Mouse (Mus musculus): ENCODE results near the gene Cct8l1. TPM values are rescaled to one million over a fixed set of nuclear protein-coding genes. Genes with fewer than 3 reads are reported as not detected.

Cct8l1 gene
- polyA plus RNA-seq (2015; fragmentation: Nextera tagmentation; extraction: Ambion mirVana) = 0.20 and 0.29 TPM in 2 replicates

- Histone ChIP-seq H3K36me3 (no peaks in the 10 kb centered on the region), H3K4me3 (no peak within 1 kb of the TSS), H3K9ac (no peak within 1 kb of the TSS), H3K27ac (replicated peaks) (no peak within 1 kb of the TSS), H3K4me1 (replicated peaks) (no peaks in the 10 kb centered on the region), H3K4me2 (no peak within 1 kb of the TSS), H3K9me3 (no peaks in the 10 kb centered on the region), H3K27me3 (no peaks in the 10 kb centered on the region)
- no peak for ATAC-seq (ENCODE audit: low read depth)
- WGBS = 93% methylated on average over 5 of the region's 5 CpGs
Measured at GRCm38 (mm10) chr5:25515767-25516166, at the start of gene Cct8l1. Cct8l1 (plus strand) TSS chr5:25516067.

DNA sequence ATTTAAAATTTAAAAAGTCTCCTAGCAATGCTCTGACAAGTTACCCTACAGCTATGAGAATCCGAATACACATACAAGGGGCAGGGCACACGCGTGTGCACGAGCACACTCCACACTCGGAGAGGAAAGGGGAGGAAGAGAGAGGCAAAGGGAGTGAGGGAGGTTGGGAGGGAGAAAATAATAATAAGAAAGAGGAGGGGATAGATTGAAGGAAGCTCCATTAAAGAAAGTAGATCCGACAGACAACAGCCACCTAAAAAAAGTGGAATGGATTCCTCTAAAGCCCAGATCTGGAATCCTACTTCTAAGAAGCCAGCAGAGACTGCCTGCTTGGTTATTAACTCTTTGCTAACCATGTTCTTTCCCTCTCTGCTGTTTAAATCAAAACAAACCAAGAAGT is 43.8 kb upstream of the Cct8l1 start:
- Histone ChIP-seq H3K4me3 (peak overlapping the region; percentile 36), H3K9me3 (no peaks in the 10 kb centered on the region), H3K27me3 (no peaks in the 10 kb centered on the region), H3K9ac (peak overlapping the region; percentile 62), H3K36me3 (no peaks in the 10 kb centered on the region), H3K4me2 (peak overlapping the region; percentile 56), H3K4me1 (replicated peaks) (peaks cover 18% of the 10 kb centered on the region), H3K27ac (replicated peaks) (peak overlapping the region; percentile 68)
- peak; percentile 62; the same call in 1 of the 2 replicates for ATAC-seq (ENCODE audit: low read depth)
- 5% methylated on average over 6 of the region's 6 CpGs for WGBS

GRCm38 (mm10) chr5:25475789-25476188 is 40.1 kb upstream of the Cct8l1 start:
- no peak for ATAC-seq (ENCODE audit: low read depth)
- H3K27me3 ChIP-seq = no peaks in the 10 kb centered on the region
- no peaks in the 10 kb centered on the region for H3K9me3 ChIP-seq
- no peak overlapping the region for H3K4me2 ChIP-seq
- no peaks in the 10 kb centered on the region for H3K36me3 ChIP-seq
- no peak overlapping the region for H3K9ac ChIP-seq
- no peak overlapping the region for H3K4me3 ChIP-seq
- no peak overlapping the region for H3K27ac ChIP-seq (replicated peaks)
- H3K4me1 ChIP-seq (replicated peaks) = peaks cover 18% of the 10 kb centered on the region
- 82% methylated on average over 2 of the region's 2 CpGs for WGBS

DNA sequence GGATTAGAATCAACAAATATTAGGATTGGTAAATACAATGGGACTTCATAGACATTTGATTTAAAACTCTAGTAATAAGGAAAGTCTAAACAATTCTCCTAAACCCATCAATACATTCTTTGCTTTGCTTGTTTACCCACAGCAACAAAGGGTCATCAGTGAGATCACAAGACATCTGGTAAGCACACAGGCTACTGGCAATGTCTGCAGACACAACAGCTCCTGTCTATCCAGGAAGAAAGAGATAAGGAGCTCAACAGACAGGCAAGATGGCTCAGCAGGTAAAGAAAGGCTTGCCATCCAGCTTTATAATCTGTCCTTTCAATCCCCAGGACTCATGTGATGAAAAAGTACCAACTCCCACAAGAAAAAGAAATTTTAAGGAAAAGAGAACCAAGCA is 37.0 kb upstream of the Cct8l1 start:
- ATAC-seq (ENCODE audit: low read depth) = no peak

DNA sequence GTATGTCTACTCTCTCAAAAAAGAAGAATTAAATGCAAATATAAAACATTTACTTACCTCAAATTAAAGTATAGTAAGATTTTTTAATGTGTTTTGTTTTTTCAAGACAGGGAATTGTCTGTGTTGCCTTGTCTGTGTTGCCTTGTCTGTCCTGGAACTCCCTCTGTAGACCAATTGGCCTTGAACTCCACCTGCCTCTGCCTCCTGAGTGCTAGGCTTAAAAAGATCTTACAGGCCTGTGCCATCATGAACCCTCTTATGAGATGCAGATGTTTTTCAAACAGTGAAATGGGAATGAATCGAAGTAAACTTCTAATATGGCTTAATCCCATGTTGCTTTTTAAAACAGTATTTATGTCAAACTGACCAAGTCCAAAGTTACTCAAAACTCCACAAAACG is 19.2 kb upstream of the Cct8l1 start:
- no peaks in the 10 kb centered on the region; the same call in 1 of the 2 replicates for H3K36me3 ChIP-seq
- H3K27me3 ChIP-seq = 0 out of 2 replicates have a peak, but pooled peaks cover 4% of the 10 kb centered on the region
- no peak overlapping the region for H3K27ac ChIP-seq (replicated peaks)
- no peaks in the 10 kb centered on the region for H3K9me3 ChIP-seq
- H3K9ac ChIP-seq = peak overlapping the region; percentile 96
- H3K4me2 ChIP-seq = peak overlapping the region; percentile 76
- peaks cover 28% of the 10 kb centered on the region for H3K4me1 ChIP-seq (replicated peaks)
- WGBS = 63% methylated on average over 2 of the region's 2 CpGs
- no peak for ATAC-seq (ENCODE audit: low read depth)
- H3K4me3 ChIP-seq = peak overlapping the region; percentile 98

More for the DNA sequence above, 37.0 kb upstream of the Cct8l1 start:
- 0 out of 2 replicates have a peak, but pooled peaks cover 3% of the 10 kb centered on the region for H3K4me1 ChIP-seq (replicated peaks)
- no peaks in the 10 kb centered on the region for H3K36me3 ChIP-seq
- no peak overlapping the region for H3K4me2 ChIP-seq
- H3K27ac ChIP-seq (replicated peaks) = no peak overlapping the region
- no peaks in the 10 kb centered on the region for H3K27me3 ChIP-seq
- H3K4me3 ChIP-seq = no peak overlapping the region
- no peak overlapping the region for H3K9ac ChIP-seq
- H3K9me3 ChIP-seq = no peaks in the 10 kb centered on the region

DNA sequence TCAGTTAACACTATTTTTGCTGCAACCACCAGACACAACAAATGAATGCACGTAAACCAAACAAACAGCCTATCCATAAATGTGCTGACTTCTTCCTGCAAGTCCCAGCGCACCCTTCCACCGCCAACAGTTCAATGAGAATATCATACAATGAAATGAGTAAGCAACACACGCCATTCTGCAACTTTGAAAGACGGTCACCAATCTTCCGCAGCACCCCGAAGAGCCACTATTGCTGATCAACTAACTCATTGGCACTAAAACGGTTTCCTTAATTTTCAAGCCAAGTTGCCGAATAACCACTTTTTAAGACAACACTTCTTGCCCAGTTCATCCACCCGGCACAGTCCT is 18.5 kb upstream of the Cct8l1 start:
- Histone ChIP-seq H3K9me3 (no peaks in the 10 kb centered on the region), H3K9ac (peak overlapping the region; percentile 96), H3K4me2 (peak overlapping the region; percentile 76), H3K27me3 (0 out of 2 replicates have a peak, but pooled peaks cover 4% of the 10 kb centered on the region), H3K27ac (replicated peaks) (peak overlapping the region; percentile 100), H3K4me3 (peak overlapping the region; percentile 98), H3K4me1 (replicated peaks) (peaks cover 28% of the 10 kb centered on the region), H3K36me3 (no peaks in the 10 kb centered on the region; the same call in 1 of the 2 replicates)
- WGBS = 2% methylated on average over 10 of the region's 10 CpGs
- ATAC-seq (ENCODE audit: low read depth) = no peak

DNA sequence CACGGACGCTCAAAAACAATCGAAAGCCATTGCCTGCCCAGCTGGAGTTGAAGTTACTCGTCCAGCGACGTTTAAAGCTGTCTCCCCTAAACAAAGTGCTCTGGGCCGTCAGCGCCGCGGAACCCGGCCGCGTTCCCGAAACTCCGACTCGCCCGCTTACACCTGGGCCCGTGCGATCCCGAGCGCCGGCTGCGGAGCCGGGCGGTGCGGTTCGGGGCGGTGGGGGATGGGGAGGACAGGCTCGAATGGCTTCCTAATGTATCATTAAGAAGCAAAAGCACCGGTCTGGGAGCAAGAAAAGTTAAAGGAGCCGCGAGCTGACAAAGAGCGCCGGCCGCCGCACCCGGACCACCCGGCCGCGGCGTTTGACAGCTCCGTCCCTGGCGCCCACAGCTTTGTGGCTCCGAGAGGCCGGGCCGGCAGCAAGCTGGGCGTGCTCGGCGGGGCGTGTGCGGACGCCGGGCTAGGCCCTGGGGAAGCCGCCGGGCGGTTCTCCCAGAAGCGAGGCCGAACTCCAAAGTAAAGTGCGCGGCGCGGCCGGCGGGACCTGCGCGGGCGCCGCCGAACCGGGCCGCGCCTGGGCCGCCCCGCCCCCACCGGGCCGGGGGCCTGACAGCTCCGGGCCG is 18.0 kb upstream of the Cct8l1 start:
- Histone ChIP-seq H3K4me1 (replicated peaks) (peaks cover 28% of the 10 kb centered on the region), H3K4me2 (peak overlapping the region; percentile 76), H3K36me3 (no peaks in the 10 kb centered on the region; the same call in 1 of the 2 replicates), H3K4me3 (peak overlapping the region; percentile 98), H3K27ac (replicated peaks) (peak overlapping the region; percentile 100), H3K27me3 (0 out of 2 replicates have a peak, but pooled peaks cover 4% of the 10 kb centered on the region), H3K9ac (peak overlapping the region; percentile 96), H3K9me3 (no peaks in the 10 kb centered on the region)
- peak; percentile 9 for ATAC-seq (ENCODE audit: low read depth)
- under 1% methylated on average over 74 of the region's 78 CpGs for WGBS

DNA sequence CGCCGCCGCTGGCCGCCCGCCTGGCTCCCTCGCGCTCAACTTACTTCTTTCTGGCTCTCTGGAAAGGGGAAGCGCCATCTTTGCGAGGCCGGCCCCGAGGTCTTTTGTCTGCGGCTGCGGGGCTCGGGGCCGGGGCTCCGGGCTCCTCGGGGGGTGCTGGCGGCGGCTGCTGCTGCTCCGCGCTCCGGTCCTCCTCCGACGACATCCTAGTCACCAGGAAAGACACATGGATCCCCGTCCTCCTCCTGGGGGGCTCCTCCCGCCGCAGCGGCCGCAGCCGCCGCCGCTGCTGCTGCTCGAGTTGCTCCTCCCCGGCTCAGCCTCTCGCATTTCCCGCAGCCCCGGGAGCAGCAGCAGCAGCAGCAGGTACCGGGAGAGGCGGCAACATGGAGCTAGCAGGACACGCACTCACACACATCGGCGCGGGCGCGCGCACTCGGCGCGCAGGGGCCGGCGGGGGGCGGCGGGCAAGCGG is 17.5 kb upstream of the Cct8l1 start, which contains the start of gene Kmt2c:
Gene Kmt2c, minus strand, starts transcription at position 438 of the 475 bp plus-strand sequence.
- Histone ChIP-seq H3K27me3 (0 out of 2 replicates have a peak, but pooled peaks cover 4% of the 10 kb centered on the region), H3K36me3 (no peaks in the 10 kb centered on the region), H3K27ac (replicated peaks) (peak within 1 kb of the TSS; percentile 100), H3K4me2 (peak within 1 kb of the TSS; percentile 76), H3K4me1 (replicated peaks) (peaks cover 28% of the 10 kb centered on the region), H3K9ac (peak within 1 kb of the TSS; percentile 96), H3K9me3 (no peaks in the 10 kb centered on the region), H3K4me3 (peak within 1 kb of the TSS; percentile 98)
- ATAC-seq (ENCODE audit: low read depth) = peak; percentile 7
- under 1% methylated on average over 47 of the region's 54 CpGs for WGBS

DNA sequence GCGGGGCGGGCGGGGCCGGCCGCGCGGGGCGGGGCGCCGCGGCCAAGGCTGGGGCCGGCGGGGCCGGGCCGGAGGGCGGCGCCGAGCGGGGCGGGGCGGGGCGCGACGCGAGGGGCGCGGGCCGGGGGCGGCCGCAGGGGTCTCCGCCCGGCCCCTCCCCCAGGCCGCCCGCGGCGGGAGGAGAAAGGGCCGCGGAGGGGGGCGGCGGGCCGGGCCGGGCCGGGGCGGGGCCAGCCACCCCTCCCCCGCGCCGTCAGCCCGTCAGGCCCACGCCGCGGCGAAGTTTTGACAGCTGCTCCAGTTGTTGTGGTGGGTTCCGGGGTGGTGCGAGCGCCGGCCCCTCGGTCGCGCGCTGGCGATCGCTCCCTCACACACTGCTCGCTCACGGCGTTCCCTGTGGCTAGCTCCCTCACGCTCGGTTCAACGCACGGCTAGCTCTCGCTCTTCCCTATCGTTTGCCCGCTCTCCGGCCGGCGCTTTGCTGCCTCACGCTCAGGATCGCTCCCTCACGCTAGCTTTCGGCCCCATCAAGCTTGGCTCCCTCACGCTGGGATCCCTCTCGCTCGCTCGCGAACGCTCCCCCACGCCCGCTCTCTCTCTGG is 16.9 kb upstream of the Cct8l1 start:
- Histone ChIP-seq H3K9me3 (no peaks in the 10 kb centered on the region), H3K27me3 (0 out of 2 replicates have a peak, but pooled peaks cover 4% of the 10 kb centered on the region), H3K36me3 (no peaks in the 10 kb centered on the region), H3K4me2 (peak overlapping the region; percentile 65), H3K27ac (replicated peaks) (peak overlapping the region; percentile 100), H3K4me1 (replicated peaks) (peaks cover 28% of the 10 kb centered on the region), H3K4me3 (peak overlapping the region; percentile 98), H3K9ac (peak overlapping the region; percentile 96)
- ATAC-seq (ENCODE audit: low read depth) = peak; percentile 87
- WGBS = under 1% methylated on average over 41 of the region's 87 CpGs

- 0 out of 2 replicates have a peak, but pooled peaks cover 4% of the 10 kb centered on the region for H3K27me3 ChIP-seq
- H3K36me3 ChIP-seq = no peaks in the 10 kb centered on the region
- H3K9ac ChIP-seq = peak overlapping the region; percentile 89
- peak overlapping the region; percentile 65 for H3K4me2 ChIP-seq
- H3K27ac ChIP-seq (replicated peaks) = peak overlapping the region; percentile 100
- WGBS = under 1% methylated on average over 79 of the region's 90 CpGs
- ATAC-seq (ENCODE audit: low read depth) = peak; percentile 87
- no peaks in the 10 kb centered on the region for H3K9me3 ChIP-seq
- peak overlapping the region; percentile 98 for H3K4me3 ChIP-seq
- H3K4me1 ChIP-seq (replicated peaks) = peaks cover 26% of the 10 kb centered on the region
Measured at GRCm38 (mm10) chr5:25499423-25500398, 16.2 kb upstream of the Cct8l1 start.

GRCm38 (mm10) chr5:25500686-25501085 is 15.2 kb upstream of the Cct8l1 start:
- Histone ChIP-seq H3K9ac (peak overlapping the region; percentile 89; the same call in 1 of the 2 replicates), H3K4me3 (peak overlapping the region; percentile 98), H3K9me3 (no peaks in the 10 kb centered on the region), H3K4me2 (peak overlapping the region; percentile 65), H3K4me1 (replicated peaks) (peaks cover 22% of the 10 kb centered on the region), H3K27me3 (0 out of 2 replicates have a peak, but pooled peaks cover 4% of the 10 kb centered on the region), H3K27ac (replicated peaks) (no peak overlapping the region), H3K36me3 (no peaks in the 10 kb centered on the region)
- ATAC-seq (ENCODE audit: low read depth) = no peak
- 65% methylated on average over 7 of the region's 7 CpGs for WGBS
